In the genomic region with DNA sequence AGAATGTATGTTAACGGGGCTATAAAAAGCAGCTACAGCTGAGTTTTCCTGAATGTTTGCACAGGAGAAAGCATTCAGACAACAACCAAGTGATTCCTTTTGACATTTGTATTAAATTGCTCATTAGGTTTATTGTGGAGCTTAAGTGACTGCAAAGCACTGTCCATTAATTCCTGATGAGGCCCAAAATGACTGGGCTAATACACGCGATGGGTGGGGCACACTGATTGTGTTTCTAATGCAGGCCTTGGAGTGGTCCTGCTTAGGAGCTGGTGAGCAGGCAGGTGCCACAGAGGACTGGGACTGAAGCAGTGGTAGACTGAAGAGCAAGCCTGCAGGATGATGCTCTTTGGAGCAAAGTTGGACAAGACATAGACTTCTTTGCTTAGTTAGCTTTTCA, we compare ENCODE assay signal across 16 mouse cellular contexts.
"Had no signal": no experiment of that assay in that cellular context is flagged by ENCODE, and none has a peak within 500 bp of the region (broad histone marks: within the 10 kb centered on the region; RNA-seq: fewer than 3 reads in every experiment).

No protein-coding gene starts in this region.

- H3K9ac ChIP-seq: kidney, embryonic 15.5 days; liver, embryonic 15.5 days; stomach, embryonic 15.5 days had no signal

- H3K4me1 ChIP-seq: kidney, embryonic 15.5 days; liver, embryonic 15.5 days; stomach, embryonic 15.5 days had no signal

- H3K9me3 ChIP-seq: kidney, embryonic 15.5 days; limb, embryonic 10.5 days; liver, embryonic 15.5 days; midbrain, embryonic 10.5 days; stomach, embryonic 15.5 days had no signal

- H3K4me3 ChIP-seq: kidney, embryonic 15.5 days; limb, embryonic 10.5 days; liver, embryonic 15.5 days; midbrain, embryonic 10.5 days; myocyte; stomach, embryonic 15.5 days had no signal

- H3K36me3 ChIP-seq: kidney, embryonic 15.5 days; limb, embryonic 10.5 days; liver, embryonic 15.5 days; midbrain, embryonic 10.5 days; stomach, embryonic 15.5 days had no signal

- DNase-seq: kidney, postnatal 14 days; lung, adult 2 months; lung, postnatal 4 days; midbrain, embryonic 14.5 days; right cerebral cortex, postnatal 4 days; spleen, adult 18-20 months; thymus, adult 2 months; thymus, postnatal 25 days had no signal

- H3K27ac ChIP-seq: kidney, embryonic 15.5 days; limb, embryonic 10.5 days; liver, embryonic 15.5 days; midbrain, embryonic 10.5 days; stomach, embryonic 15.5 days had no signal

- ATAC-seq: lung, postnatal 0 days had no signal

- H3K27me3 ChIP-seq: kidney, embryonic 15.5 days; liver, embryonic 15.5 days; stomach, embryonic 15.5 days had no signal

- H3K4me2 ChIP-seq: kidney, embryonic 15.5 days; liver, embryonic 11.5 days; liver, embryonic 15.5 days; stomach, embryonic 15.5 days had no signal
